Mouse (Mus musculus): Measurements from ENCODE around the gene Amelx. TPM values are rescaled to one million over a fixed set of nuclear protein-coding genes. Genes with fewer than 3 reads are reported as not detected.

Amelx gene
- polyA plus RNA-seq, 1 experiment: not detected

DNA sequence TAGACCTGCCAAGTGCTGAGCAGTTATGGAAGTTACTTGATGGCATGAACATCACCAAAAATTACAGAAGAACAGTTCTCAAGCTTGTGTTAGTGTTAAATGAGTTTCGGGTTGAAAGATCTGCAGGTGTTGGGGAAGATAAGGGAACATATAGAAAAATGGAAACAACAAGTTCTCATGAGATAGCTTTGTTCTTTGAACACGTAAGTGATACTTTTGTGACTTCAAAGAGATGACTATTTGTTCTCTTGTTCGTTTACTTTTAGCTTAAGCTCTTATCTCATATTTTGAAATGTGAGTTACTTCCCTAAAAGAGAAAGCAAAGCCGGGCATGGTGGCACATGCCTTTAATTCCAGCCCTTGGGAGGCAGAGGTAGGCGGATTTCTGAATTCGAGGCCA lies 28.6 kb downstream of the Amelx start:
- H3K4me1 ChIP-seq (ENCODE audit: control insufficient read depth, insufficient read depth, low read length): no peaks in the 10 kb centered on the region
- H3K4me3 ChIP-seq (ENCODE audit: control insufficient read depth, low read depth, low read length): no peak overlapping the region
- no peak for TF ChIP-seq CTCF (IDR thresholded peaks at IDR 0.05; ENCODE audit: control insufficient read depth, insufficient read depth, insufficient replicate concordance, low read depth, low read length)
- no peak for TF ChIP-seq POLR2A (IDR thresholded peaks at IDR 0.05; ENCODE audit: control insufficient read depth, low read depth, low read length)
- no peak overlapping the region for H3K27ac ChIP-seq (ENCODE audit: control insufficient read depth, insufficient read depth, low read depth, low read length)
- H3K36me3 ChIP-seq (ENCODE audit: control insufficient read depth, insufficient read depth, low read length): no peaks in the 10 kb centered on the region
- no peaks in the 10 kb centered on the region for H3K27me3 ChIP-seq (ENCODE audit: control insufficient read depth, insufficient read depth, low read length)

DNA sequence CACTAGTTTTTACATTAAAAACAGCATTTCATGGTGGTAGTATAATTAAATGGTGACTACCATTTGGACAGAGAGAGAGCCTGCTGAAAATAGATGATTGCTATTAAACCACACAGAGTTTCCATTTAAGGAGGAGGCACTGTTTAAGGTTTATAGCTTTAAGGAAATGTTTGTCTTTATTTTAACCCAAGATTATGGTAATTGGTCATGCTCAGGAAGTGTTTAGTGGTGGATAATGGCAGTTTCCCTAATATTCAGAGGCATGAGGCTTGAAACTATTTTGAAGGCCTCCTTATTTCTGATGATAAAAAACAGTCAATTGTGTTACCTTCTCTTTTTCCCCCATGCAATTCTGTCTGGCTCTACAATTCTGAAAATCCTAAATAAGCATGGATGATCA lies 33.2 kb downstream of the Amelx start:
- Histone ChIP-seq H3K27me3 (ENCODE audit: control insufficient read depth, insufficient read depth, low read length) (no peaks in the 10 kb centered on the region), H3K27ac (ENCODE audit: control insufficient read depth, insufficient read depth, low read depth, low read length) (no peak overlapping the region), H3K4me1 (ENCODE audit: control insufficient read depth, insufficient read depth, low read length) (no peaks in the 10 kb centered on the region), H3K36me3 (ENCODE audit: control insufficient read depth, insufficient read depth, low read length) (no peaks in the 10 kb centered on the region), H3K4me3 (ENCODE audit: control insufficient read depth, low read depth, low read length) (no peak overlapping the region)
- TF ChIP-seq POLR2A (IDR thresholded peaks at IDR 0.05; ENCODE audit: control insufficient read depth, low read depth, low read length) (no peak), CTCF (IDR thresholded peaks at IDR 0.05; ENCODE audit: control insufficient read depth, insufficient read depth, insufficient replicate concordance, low read depth, low read length) (no peak)

DNA sequence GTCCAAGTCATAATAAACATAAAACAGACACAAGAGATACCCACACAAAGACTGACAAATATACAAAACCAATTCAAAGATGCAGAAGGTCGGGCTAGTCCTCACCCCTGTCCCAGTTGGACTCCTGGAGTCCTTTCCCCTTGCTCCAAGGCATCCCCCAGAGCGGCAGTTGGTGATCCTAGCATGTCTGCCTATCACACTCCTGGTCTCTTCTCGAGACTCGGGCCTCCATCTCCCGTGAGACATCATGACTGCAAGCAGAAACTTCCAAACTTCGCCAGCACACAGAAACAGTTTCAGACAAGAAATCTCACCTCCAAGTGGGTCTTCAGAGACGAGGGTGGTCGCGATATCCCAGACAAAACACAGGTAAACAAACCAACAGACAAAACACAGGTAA lies 46.5 kb downstream of the Amelx start:
- TF ChIP-seq POLR2A (IDR thresholded peaks at IDR 0.05; ENCODE audit: control insufficient read depth, low read depth, low read length): no peak
- no peak for TF ChIP-seq CTCF (IDR thresholded peaks at IDR 0.05; ENCODE audit: control insufficient read depth, insufficient read depth, insufficient replicate concordance, low read depth, low read length)
- Histone ChIP-seq H3K4me1 (ENCODE audit: control insufficient read depth, insufficient read depth, low read length) (no peaks in the 10 kb centered on the region), H3K4me3 (ENCODE audit: control insufficient read depth, low read depth, low read length) (no peak overlapping the region), H3K36me3 (ENCODE audit: control insufficient read depth, insufficient read depth, low read length) (no peaks in the 10 kb centered on the region), H3K27me3 (ENCODE audit: control insufficient read depth, insufficient read depth, low read length) (no peaks in the 10 kb centered on the region), H3K27ac (ENCODE audit: control insufficient read depth, insufficient read depth, low read depth, low read length) (no peak overlapping the region)

DNA sequence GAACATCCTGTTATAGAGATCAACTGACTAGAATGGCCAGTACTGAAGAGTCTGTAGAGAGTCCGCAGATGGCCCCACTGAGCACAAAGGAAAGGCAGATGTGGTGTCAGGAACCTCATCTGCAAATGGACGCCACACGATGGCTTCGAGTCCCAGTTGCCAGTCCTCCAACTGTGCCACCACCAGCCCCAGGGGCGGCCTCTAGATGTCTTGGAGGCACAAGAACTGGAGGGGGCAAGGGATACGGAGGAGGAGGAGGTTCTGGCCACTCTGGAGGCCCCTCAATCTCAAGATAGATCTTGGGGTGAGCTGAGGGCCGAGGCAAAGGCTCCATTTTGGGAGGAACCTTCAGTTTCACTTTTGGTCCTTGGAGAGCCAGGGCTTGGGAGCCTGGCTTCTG lies 47.2 kb downstream of the Amelx start:
- H3K27me3 ChIP-seq (ENCODE audit: control insufficient read depth, insufficient read depth, low read length): no peaks in the 10 kb centered on the region

More for the DNA sequence above, 47.2 kb downstream of the Amelx start:
- Histone ChIP-seq H3K36me3 (ENCODE audit: control insufficient read depth, insufficient read depth, low read length) (no peaks in the 10 kb centered on the region), H3K4me3 (ENCODE audit: control insufficient read depth, low read depth, low read length) (no peak overlapping the region), H3K27ac (ENCODE audit: control insufficient read depth, insufficient read depth, low read depth, low read length) (no peak overlapping the region), H3K4me1 (ENCODE audit: control insufficient read depth, insufficient read depth, low read length) (no peaks in the 10 kb centered on the region)
- TF ChIP-seq CTCF (IDR thresholded peaks at IDR 0.05; ENCODE audit: control insufficient read depth, insufficient read depth, insufficient replicate concordance, low read depth, low read length) (no peak), POLR2A (IDR thresholded peaks at IDR 0.05; ENCODE audit: control insufficient read depth, low read depth, low read length) (no peak)

Other genes starting within 250 kb of the Amelx start
- gene Hccs, start 133.2 kb upstream of the Amelx start, polyA plus RNA-seq (2012; rRNA removed): 2.3 and 2.9 TPM in 2 replicates

Data from testis, adult 2 months (tissue).